Mouse (Mus musculus) ES-Bruce4 (cell line): Measurements from ENCODE around the gene Sis.

Source experiments
- CTCF ChIP-seq: IDR thresholded peaks from one replicate; pipeline ENCODE4 v1.8.1; 2011; ENCODE audit warnings: low read depth, low read length
- EP300 ChIP-seq: IDR thresholded peaks from 2 replicates; pipeline ENCODE4 v1.6.1; 2011; ENCODE audit warnings: low read depth, low read length; ENCODE audit not compliant: insufficient read depth
- POLR2A ChIP-seq: IDR thresholded peaks from one replicate; pipeline ENCODE4 v1.8.1; 2011; ENCODE audit warnings: low read length; ENCODE audit not compliant: insufficient read depth

GRCm38 (mm10) chr3:73006045-73006444, 38.4 kb upstream of the Sis start:
- TF ChIP-seq CTCF = no peak
- TF ChIP-seq POLR2A = no peak
- TF ChIP-seq EP300 = no peak
